Mouse (Mus musculus) cerebellum, adult 2 months (tissue): ENCODE results near the gene Megf8.

ENCODE experiments used
- CTCF ChIP-seq: fragments of 200-500 bp; IDR thresholded peaks from 2 replicates; pipeline ENCODE4 v1.5.1; 2011; ENCODE audit warnings: low read depth, mild to moderate bottlenecking, control low read depth, low read length, moderate library complexity, borderline replicate concordance; ENCODE audit not compliant: insufficient read depth
- POLR2A ChIP-seq: fragments of 200-500 bp; IDR thresholded peaks from 2 replicates; pipeline ENCODE4 v1.6.1; 2011; ENCODE audit warnings: low read length, control low read depth, borderline replicate concordance; ENCODE audit not compliant: insufficient read depth

DNA sequence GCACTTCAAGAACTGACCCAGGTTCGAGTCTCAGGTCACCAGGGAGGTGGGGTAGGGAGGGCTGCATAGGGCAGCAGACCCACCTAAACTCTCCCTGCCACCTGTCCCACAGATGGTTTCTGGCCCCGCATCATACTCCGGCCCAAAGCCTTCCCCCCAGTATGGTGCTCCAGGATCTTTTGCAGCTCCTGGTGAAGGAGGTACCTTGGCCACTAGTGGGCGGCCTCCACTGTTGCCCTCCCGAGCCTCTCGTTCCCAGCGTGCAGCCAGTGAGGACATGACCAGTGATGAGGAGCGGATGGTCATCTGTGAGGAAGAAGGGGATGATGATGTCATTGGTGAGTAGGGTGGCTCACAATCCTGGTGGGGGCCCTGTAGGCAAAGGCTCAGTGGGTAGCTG is 30.0 kb upstream of the Megf8 start:
- TF ChIP-seq POLR2A: no peak
- no peak for TF ChIP-seq CTCF
